Mouse (Mus musculus) embryo, embryonic 9.5 days (tissue): ENCODE measurements at regions not wholly inside any gene's neighbourhood (a gene's known extent, or its start where the extent isn't known, plus 50 kb on each side); places are given as distances from the start of the nearest gene placed in this dataset.

ENCODE experiments used
- DNase-seq: peaks from one replicate; pipeline ENCODE4 v3.0.0-alpha.2; 2017; ENCODE audit errors: extremely low spot score

GRCm38 (mm10) chr16:47754671-47755070, 528.9 kb upstream of the Dppa4 start:
- DNase-seq, result no peak

- no peak for DNase-seq
Measured at GRCm38 (mm10) chr16:47758296-47758695, 525.2 kb upstream of the Dppa4 start.

- DNase-seq, result peak; percentile 11
Measured at GRCm38 (mm10) chr16:47765742-47766141, 517.8 kb upstream of the Dppa4 start.

- DNase-seq, result no peak
Measured at GRCm38 (mm10) chr16:47788515-47788914, 495.0 kb upstream of the Dppa4 start.

GRCm38 (mm10) chr16:47790666-47791065, 492.9 kb upstream of the Dppa4 start:
- DNase-seq, result no peak

GRCm38 (mm10) chr16:47791456-47791855, 492.1 kb upstream of the Dppa4 start:
- DNase-seq, result no peak

- DNase-seq, result no peak
Measured at GRCm38 (mm10) chr16:47798838-47799237, 484.7 kb upstream of the Dppa4 start.

- DNase-seq, result no peak
Measured at GRCm38 (mm10) chr16:47843169-47843568, 440.4 kb upstream of the Dppa4 start.

GRCm38 (mm10) chr16:47851631-47852030, 431.9 kb upstream of the Dppa4 start:
- DNase-seq, result no peak

- no peak for DNase-seq
Measured at GRCm38 (mm10) chr16:47859840-47860239, 423.7 kb upstream of the Dppa4 start.

GRCm38 (mm10) chr16:47875258-47875657, 408.3 kb upstream of the Dppa4 start:
- DNase-seq, result no peak

- no peak for DNase-seq
Measured at GRCm38 (mm10) chr16:47883476-47883875, 400.1 kb upstream of the Dppa4 start.

GRCm38 (mm10) chr16:47887019-47887418, 396.5 kb upstream of the Dppa4 start:
- DNase-seq, result no peak

GRCm38 (mm10) chr16:47900785-47901184, 382.7 kb upstream of the Dppa4 start:
- no peak for DNase-seq

GRCm38 (mm10) chr16:47938000-47938399, 345.5 kb upstream of the Dppa4 start:
- no peak for DNase-seq
